Mouse (Mus musculus): ENCODE results near the gene C2cd5. TPM values are rescaled to one million over a fixed set of nuclear protein-coding genes. Genes with fewer than 3 reads are reported as not detected.
"Not testable (repeated sequence)": the region's sequence is repeated elsewhere in the genome, so short reads cannot be mapped to it uniquely, and the experiment has no call there.

Gene C2cd5
- polyA plus RNA-seq, 1 experiment: 16.7 TPM

- no peak for DNase-seq
- TF ChIP-seq CTCF (IDR thresholded peaks at IDR 0.05; ENCODE audit: insufficient read depth, low read length): no peak
- Histone ChIP-seq H3K4me1 (ENCODE audit: control insufficient read depth, insufficient read depth, low read length) (no peaks in the 10 kb centered on the region), H3K4me3 (replicated peaks; ENCODE audit: extremely low read depth, low read depth, low read length) (no peak overlapping the region)
- WGBS: 26% methylated on average over 14 of the region's 14 CpGs
These were observed 105.9 kb downstream of the C2cd5 start for GRCm38 (mm10) chr6:142993705-142994698.

DNA sequence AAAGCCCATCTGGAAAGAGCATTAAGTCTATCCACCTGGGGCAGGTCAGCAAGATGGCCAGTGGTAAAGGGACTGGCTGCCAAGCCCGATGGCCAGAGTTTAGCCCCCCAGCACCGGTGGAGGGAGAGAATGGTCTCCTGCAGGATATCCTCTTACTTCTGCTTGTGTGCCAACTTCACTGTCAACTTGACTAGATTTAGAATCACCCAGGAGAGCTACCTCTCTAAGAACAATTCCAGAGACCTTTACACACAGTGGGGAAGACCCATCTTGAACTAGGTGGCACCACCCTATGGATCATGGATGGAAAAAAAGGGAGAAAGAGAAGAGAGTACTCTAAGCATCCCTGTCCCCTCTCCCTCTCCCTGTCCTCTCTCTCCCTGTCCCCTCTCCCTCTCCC, 107.0 kb downstream of the C2cd5 start:
- DNase-seq: no peak
- 51% methylated on average over 2 of the region's 2 CpGs for WGBS
- H3K4me3 ChIP-seq (replicated peaks; ENCODE audit: extremely low read depth, low read depth, low read length): no peak overlapping the region
- H3K4me1 ChIP-seq (ENCODE audit: control insufficient read depth, insufficient read depth, low read length): no peaks in the 10 kb centered on the region
- TF ChIP-seq POLR2A (IDR thresholded peaks at IDR 0.05; ENCODE audit: borderline replicate concordance, extremely low read depth, low read depth, low read length) (no peak), CTCF (IDR thresholded peaks at IDR 0.05; ENCODE audit: insufficient read depth, low read length) (no peak)

DNA sequence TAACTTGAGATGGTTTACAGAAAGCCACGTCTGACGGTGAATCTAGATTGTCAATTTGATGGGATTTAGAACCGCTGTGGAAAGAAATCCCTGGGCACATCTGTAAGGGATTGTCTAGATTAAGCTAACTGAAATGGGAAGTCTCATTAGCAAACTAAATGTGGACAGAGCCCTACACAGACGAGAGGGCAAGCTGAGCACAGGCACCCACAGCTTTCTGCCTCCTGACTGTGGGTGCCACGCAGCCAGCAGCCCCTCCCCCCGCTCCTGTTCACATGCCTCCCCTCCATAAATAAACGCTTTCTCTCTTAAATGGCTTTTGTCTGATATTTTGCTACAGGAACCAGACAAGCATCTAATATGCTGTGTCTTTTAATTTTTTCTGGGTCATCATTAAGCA, 107.8 kb downstream of the C2cd5 start:
- 49% methylated on average over 7 of the region's 7 CpGs for WGBS
- Histone ChIP-seq H3K4me1 (ENCODE audit: control insufficient read depth, insufficient read depth, low read length) (no peaks in the 10 kb centered on the region), H3K4me3 (replicated peaks; ENCODE audit: extremely low read depth, low read depth, low read length) (no peak overlapping the region)
- TF ChIP-seq POLR2A (IDR thresholded peaks at IDR 0.05; ENCODE audit: borderline replicate concordance, extremely low read depth, low read depth, low read length) (no peak), CTCF (IDR thresholded peaks at IDR 0.05; ENCODE audit: insufficient read depth, low read length) (no peak)
- no peak for DNase-seq

DNA sequence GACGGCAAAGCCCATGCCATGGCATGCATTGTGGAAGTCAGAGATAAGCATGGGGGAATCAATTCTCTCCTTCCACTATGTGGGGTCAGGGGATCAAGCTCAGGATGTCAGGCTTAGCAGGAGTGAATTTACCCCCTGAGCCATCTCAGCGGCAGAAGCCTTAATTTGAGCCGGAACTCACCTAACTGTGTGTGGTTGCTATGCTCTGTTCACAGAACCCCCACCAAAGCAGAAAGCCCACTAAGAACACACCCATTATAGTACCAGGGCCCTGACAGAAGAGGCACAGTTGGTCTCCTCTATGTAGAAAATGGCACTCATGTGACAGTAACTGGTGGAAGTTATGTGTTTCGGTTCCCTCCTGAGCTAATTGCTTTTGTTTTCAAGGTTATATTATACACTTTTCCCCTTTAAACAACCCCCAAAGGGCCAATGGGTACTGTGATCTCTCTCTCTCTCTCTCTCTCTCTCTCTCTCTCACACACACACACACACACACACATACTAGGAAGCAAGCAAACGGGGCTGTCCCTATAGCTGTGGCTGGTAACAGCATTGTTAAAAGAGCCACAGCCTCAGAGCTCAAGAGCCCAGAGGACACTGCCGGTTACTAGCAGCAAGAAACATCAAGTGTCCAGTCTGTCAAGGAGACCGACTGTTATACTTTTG, 108.4 kb downstream of the C2cd5 start:
- no peak for DNase-seq
- Histone ChIP-seq H3K4me3 (replicated peaks; ENCODE audit: extremely low read depth, low read depth, low read length) (no peak overlapping the region), H3K4me1 (ENCODE audit: control insufficient read depth, insufficient read depth, low read length) (no peaks in the 10 kb centered on the region)
- TF ChIP-seq CTCF (IDR thresholded peaks at IDR 0.05; ENCODE audit: insufficient read depth, low read length) (no peak), POLR2A (IDR thresholded peaks at IDR 0.05; ENCODE audit: borderline replicate concordance, extremely low read depth, low read depth, low read length) (no peak)
- 52% methylated on average over 7 of the region's 7 CpGs for WGBS

DNA sequence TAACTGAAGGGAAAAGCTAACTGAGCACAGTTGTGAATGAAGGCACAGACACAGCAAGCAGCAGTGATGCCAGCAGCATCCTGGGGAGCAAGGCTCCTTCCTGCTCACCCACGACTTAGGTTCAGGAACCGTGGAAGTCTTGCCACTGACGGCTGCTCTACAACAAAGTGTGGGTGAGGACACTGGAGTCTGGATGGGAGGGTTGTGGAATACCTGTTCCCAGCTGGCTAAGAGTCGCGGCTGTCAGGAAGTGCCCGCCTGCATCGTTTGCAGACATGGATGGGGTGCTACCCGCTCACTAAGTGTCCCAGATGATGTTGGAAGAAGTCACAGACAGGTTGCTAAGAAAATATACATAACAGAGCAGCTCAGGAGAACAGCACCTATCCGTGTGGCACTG, 109.4 kb downstream of the C2cd5 start:
- DNase-seq: no peak
- WGBS: 74% methylated on average over 9 of the region's 9 CpGs
- no peak for TF ChIP-seq POLR2A (IDR thresholded peaks at IDR 0.05; ENCODE audit: borderline replicate concordance, extremely low read depth, low read depth, low read length)
- TF ChIP-seq CTCF (IDR thresholded peaks at IDR 0.05; ENCODE audit: insufficient read depth, low read length): no peak
- Histone ChIP-seq H3K4me1 (ENCODE audit: control insufficient read depth, insufficient read depth, low read length) (no peaks in the 10 kb centered on the region), H3K4me3 (replicated peaks; ENCODE audit: extremely low read depth, low read depth, low read length) (no peak overlapping the region)

GRCm38 (mm10) chr6:142989495-142989894, 110.4 kb downstream of the C2cd5 start:
- no peak for DNase-seq
- no peak for TF ChIP-seq POLR2A (IDR thresholded peaks at IDR 0.05; ENCODE audit: borderline replicate concordance, extremely low read depth, low read depth, low read length)
- TF ChIP-seq CTCF (IDR thresholded peaks at IDR 0.05; ENCODE audit: insufficient read depth, low read length): no peak
- Histone ChIP-seq H3K4me3 (replicated peaks; ENCODE audit: extremely low read depth, low read depth, low read length) (no peak overlapping the region), H3K4me1 (ENCODE audit: control insufficient read depth, insufficient read depth, low read length) (no peaks in the 10 kb centered on the region)
- 68% methylated on average over 13 of the region's 13 CpGs for WGBS

DNA sequence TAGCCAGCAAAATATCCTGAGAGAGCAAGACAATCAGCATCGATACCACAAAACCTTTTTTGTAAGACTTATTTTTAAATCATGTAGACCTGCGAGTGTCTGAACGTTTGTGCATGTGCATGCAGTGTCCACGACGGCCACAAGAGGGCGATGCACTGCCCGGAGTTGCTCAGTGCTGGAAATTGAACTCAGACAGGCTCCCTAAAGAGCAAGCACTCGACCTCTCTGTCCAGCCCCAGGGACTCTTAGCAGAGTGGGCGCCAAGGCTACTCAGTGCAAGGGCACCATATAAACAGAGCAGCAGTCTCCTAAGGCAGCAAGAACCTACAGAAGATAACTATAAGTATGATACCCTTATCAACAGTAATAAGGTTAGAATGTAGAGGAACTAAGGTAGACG, 111.2 kb downstream of the C2cd5 start:
- peak; percentile 58 for DNase-seq
- WGBS: 19% methylated on average over 10 of the region's 10 CpGs
- TF ChIP-seq POLR2A (IDR thresholded peaks at IDR 0.05; ENCODE audit: borderline replicate concordance, extremely low read depth, low read depth, low read length) (no peak), CTCF (IDR thresholded peaks at IDR 0.05; ENCODE audit: insufficient read depth, low read length) (peak; percentile 96)

GRCm38 (mm10) chr6:142988231-142988630, 111.7 kb downstream of the C2cd5 start:
- 67% methylated on average over 6 of the region's 6 CpGs for WGBS
- Histone ChIP-seq H3K4me1 (ENCODE audit: control insufficient read depth, insufficient read depth, low read length) (no peaks in the 10 kb centered on the region), H3K4me3 (replicated peaks; ENCODE audit: extremely low read depth, low read depth, low read length) (no peak overlapping the region)
- no peak for DNase-seq
- TF ChIP-seq POLR2A (IDR thresholded peaks at IDR 0.05; ENCODE audit: borderline replicate concordance, extremely low read depth, low read depth, low read length) (no peak), CTCF (IDR thresholded peaks at IDR 0.05; ENCODE audit: insufficient read depth, low read length) (no peak)

More for the DNA sequence above, 111.2 kb downstream of the C2cd5 start:
- H3K4me1 ChIP-seq (ENCODE audit: control insufficient read depth, insufficient read depth, low read length): no peaks in the 10 kb centered on the region
- H3K4me3 ChIP-seq (replicated peaks; ENCODE audit: extremely low read depth, low read depth, low read length): no peak overlapping the region

GRCm38 (mm10) chr6:142987616-142988015, 112.3 kb downstream of the C2cd5 start:
- TF ChIP-seq CTCF (IDR thresholded peaks at IDR 0.05; ENCODE audit: insufficient read depth, low read length): no peak
- no peaks in the 10 kb centered on the region for H3K4me1 ChIP-seq (ENCODE audit: control insufficient read depth, insufficient read depth, low read length)
- DNase-seq: no peak
- 69% methylated on average over 6 of the region's 6 CpGs for WGBS
- H3K4me3 ChIP-seq (replicated peaks; ENCODE audit: extremely low read depth, low read depth, low read length): no peak overlapping the region

GRCm38 (mm10) chr6:142986706-142987105, 113.2 kb downstream of the C2cd5 start:
- H3K4me3 ChIP-seq (replicated peaks; ENCODE audit: extremely low read depth, low read depth, low read length); DNase-seq; H3K4me1 ChIP-seq (ENCODE audit: control insufficient read depth, insufficient read depth, low read length): not testable (repeated sequence)
- 78% methylated on average over 9 of the region's 9 CpGs for WGBS

- not testable (repeated sequence) for H3K4me1 ChIP-seq (ENCODE audit: control insufficient read depth, insufficient read depth, low read length)
These were observed 114.2 kb downstream of the C2cd5 start for GRCm38 (mm10) chr6:142985561-142986238.

More at GRCm38 (mm10) chr6:142985561-142986238, 114.2 kb downstream of the C2cd5 start:
- DNase-seq; H3K4me3 ChIP-seq (replicated peaks; ENCODE audit: extremely low read depth, low read depth, low read length): not testable (repeated sequence)
- 79% methylated on average over 9 of the region's 9 CpGs for WGBS

All from lung, adult 2 months (tissue).